Mouse (Mus musculus) limb, embryonic 12.5 days (tissue): ENCODE data around the gene Lmod2. TPM values are rescaled to one million over a fixed set of nuclear protein-coding genes. Genes with fewer than 3 reads are reported as not detected.

Experiments
- ATAC-seq: fragments of 200-750 bp; cut with Nextera tagmentation; 2 replicates; pipeline ENCODE4 v1.8.0; 2017; ENCODE audit warnings: low read depth, moderate TSS enrichment; ENCODE audit not compliant: insufficient number of reproducible peaks, insufficient read depth, low FRiP score, low TSS enrichment
- H3K27ac ChIP-seq: fragments of 300-500 bp; sonication (generic); 2 replicates; pipeline ENCODE4 v1.5.1; 2016; ENCODE audit warnings: mild to moderate bottlenecking, moderate library complexity
- H3K27me3 ChIP-seq: fragments of 300-500 bp; sonication (generic); 2 replicates; pipeline ENCODE4 v1.6.1; 2016; ENCODE audit warnings: mild to moderate bottlenecking, moderate library complexity
- H3K36me3 ChIP-seq: fragments of 300-500 bp; sonication (generic); 2 replicates; pipeline ENCODE4 v1.6.1; 2016; ENCODE audit warnings: mild to moderate bottlenecking, moderate library complexity
- H3K4me1 ChIP-seq: fragments of 300-500 bp; sonication (generic); replicated peaks from 2 replicates; pipeline ENCODE4 v1.6.1; 2016
- H3K4me2 ChIP-seq: fragments of 300-500 bp; sonication (generic); 2 replicates; pipeline ENCODE4 v1.6.1; 2016; ENCODE audit warnings: mild to moderate bottlenecking, moderate library complexity
- H3K4me3 ChIP-seq: fragments of 300-500 bp; sonication (generic); replicated peaks from 2 replicates; pipeline ENCODE4 v1.5.1; 2016; ENCODE audit warnings: mild to moderate bottlenecking
- H3K9ac ChIP-seq: fragments of 300-500 bp; sonication (generic); replicated peaks from 2 replicates; pipeline ENCODE4 v1.6.1; 2016; ENCODE audit warnings: mild to moderate bottlenecking, moderate library complexity
- H3K9me3 ChIP-seq: fragments of 300-500 bp; sonication (generic); 2 replicates; pipeline ENCODE4 v1.6.1; 2016; ENCODE audit warnings: mild to moderate bottlenecking, moderate library complexity
- WGBS: fragments of 180-500 bp; shearing (Covaris S2); methylation state at CpG from one replicate; pipeline ENCODE4 v1.1.7; 2016; 5-methylcytosine and 5-hydroxymethylcytosine counted together
- polyA plus RNA-seq: library from polyadenylated mRNA; unstranded; fragments of >200 nt; fragmentation: Nextera tagmentation; extraction: Ambion mirVana; gene quantifications from 2 replicates; pipeline ENCODE4 v1.2.1, GENCODE M21; 2016

Lmod2 gene
- polyA plus RNA-seq, 1 experiment from 2014 or later, result not detected

DNA sequence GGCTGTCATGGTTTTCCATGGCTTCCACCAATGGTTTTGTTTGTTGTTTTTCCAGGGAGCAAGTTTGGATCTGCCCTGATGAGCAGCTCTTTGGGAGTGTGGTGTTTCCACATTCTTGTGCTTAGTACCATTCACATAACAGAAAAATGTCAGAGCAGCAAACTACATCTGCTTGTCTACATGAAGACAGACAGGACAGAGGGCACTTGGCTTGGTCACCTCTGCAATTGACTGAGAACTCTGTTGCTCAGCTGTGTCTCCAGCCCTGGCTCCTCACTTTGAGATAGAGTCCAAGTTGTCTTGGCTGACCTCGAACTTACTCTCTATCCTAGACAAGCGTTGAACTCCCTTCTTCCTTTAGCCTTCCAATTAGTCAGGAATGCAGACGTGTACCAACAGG, 4.8 kb downstream of the Lmod2 start:
- Histone ChIP-seq H3K9ac (no peak overlapping the region), H3K27ac (no peak overlapping the region), H3K36me3 (no peaks in the 10 kb centered on the region), H3K9me3 (no peaks in the 10 kb centered on the region), H3K4me3 (no peak overlapping the region), H3K4me1 (no peaks in the 10 kb centered on the region), H3K27me3 (no peaks in the 10 kb centered on the region), H3K4me2 (no peak overlapping the region)
- no peak for ATAC-seq
- WGBS, result 69% methylated on average over 3 of the region's 3 CpGs

DNA sequence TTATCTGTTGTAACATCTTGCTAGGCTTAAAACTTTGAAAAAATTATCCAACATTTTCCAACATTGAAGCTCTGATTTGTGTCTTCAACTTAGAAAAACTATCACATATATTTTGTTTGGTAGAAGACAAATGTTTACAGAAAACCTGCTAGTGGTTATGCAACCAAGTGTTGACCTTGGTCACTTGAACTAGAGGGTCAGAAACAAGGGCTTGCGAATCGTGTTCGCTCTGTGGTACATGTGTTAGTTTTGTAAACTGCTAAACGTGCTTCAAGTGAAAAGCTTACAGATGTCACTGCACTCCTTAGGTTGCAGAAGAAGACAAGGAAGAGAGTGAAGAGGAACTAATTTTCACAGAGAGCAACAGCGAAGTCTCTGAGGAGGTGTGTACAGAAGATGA, 5.4 kb downstream of the Lmod2 start:
- WGBS, result 90% methylated on average over 5 of the region's 5 CpGs
- Histone ChIP-seq H3K9me3 (no peaks in the 10 kb centered on the region), H3K9ac (no peak overlapping the region), H3K27me3 (no peaks in the 10 kb centered on the region), H3K27ac (no peak overlapping the region), H3K4me2 (no peak overlapping the region), H3K36me3 (no peaks in the 10 kb centered on the region), H3K4me1 (no peaks in the 10 kb centered on the region), H3K4me3 (no peak overlapping the region)
- ATAC-seq, result no peak

DNA sequence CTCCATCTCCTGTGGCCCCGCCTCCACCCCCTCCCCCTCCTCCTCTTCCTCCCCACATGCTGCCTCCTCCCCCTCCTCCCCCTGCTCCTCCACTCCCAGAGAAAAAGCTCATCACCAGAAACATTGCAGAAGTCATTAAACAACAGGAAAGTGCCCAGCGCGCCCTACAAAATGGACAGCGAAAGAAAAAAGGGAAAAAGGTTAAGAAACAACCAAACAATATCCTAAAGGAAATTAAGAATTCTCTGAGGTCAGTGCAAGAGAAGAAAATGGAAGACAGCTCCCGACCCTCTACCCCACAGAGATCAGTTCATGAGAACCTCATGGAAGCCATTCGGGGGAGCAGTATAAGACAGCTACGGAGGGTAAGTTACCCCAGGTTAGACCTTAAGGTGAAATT, 6.7 kb downstream of the Lmod2 start:
- Histone ChIP-seq H3K9ac (no peak overlapping the region), H3K4me1 (no peaks in the 10 kb centered on the region), H3K4me3 (no peak overlapping the region), H3K4me2 (no peak overlapping the region), H3K36me3 (no peaks in the 10 kb centered on the region), H3K27ac (no peak overlapping the region), H3K27me3 (no peaks in the 10 kb centered on the region), H3K9me3 (no peaks in the 10 kb centered on the region)
- no peak for ATAC-seq
- 94% methylated on average over 7 of the region's 7 CpGs for WGBS

DNA sequence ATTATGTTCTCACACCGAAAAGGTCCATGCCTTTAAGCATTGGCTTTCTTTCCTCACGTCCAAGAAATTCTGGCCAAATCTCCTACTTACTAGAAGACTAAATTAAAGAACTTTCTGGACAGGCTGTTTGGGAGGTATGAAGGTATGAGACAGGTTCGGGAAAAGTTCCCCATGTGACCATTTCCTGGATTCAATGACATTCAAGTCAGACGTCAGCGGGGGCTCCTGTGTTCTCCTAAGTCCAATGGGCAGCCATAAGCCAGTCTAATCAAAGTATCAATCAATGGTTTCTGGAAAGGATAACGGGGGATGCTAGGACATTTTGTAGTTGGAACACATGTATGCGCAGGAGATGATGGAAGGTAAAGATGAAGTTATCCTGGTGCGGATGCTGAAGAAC, 8.1 kb downstream of the Lmod2 start:
- H3K9ac ChIP-seq, result no peak overlapping the region
- H3K9me3 ChIP-seq, result no peaks in the 10 kb centered on the region
- no peak overlapping the region for H3K4me3 ChIP-seq
- no peaks in the 10 kb centered on the region for H3K27me3 ChIP-seq
- ATAC-seq, result no peak
- no peaks in the 10 kb centered on the region for H3K4me1 ChIP-seq
- H3K36me3 ChIP-seq, result no peaks in the 10 kb centered on the region
- H3K27ac ChIP-seq, result no peak overlapping the region
- whole genome bisulfite sequencing, result 94% methylated on average over 8 of the region's 8 CpGs
- no peak overlapping the region for H3K4me2 ChIP-seq

DNA sequence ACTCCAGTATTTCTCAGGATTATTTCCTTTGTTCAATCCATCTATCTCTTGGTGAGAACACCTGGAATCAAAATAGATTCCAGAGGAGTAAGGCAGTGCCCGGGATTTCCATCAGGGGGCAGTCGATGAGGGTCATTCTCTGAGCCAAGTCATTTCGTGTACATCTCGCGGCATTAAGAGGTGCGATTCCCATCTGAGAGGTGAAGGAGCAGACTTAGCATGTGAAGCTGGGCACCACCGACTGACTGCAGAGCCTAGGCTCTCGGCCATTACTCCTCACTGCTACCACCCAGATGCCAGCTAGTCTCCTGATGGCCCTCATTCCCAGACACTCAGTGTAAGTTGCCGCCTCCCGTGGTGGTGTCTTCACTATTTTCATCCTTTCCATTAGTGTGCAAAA, 8.9 kb downstream of the Lmod2 start:
- Histone ChIP-seq H3K9ac (no peak overlapping the region), H3K36me3 (no peaks in the 10 kb centered on the region), H3K27ac (no peak overlapping the region), H3K9me3 (no peaks in the 10 kb centered on the region), H3K4me3 (no peak overlapping the region), H3K4me1 (no peaks in the 10 kb centered on the region), H3K27me3 (no peaks in the 10 kb centered on the region), H3K4me2 (no peak overlapping the region)
- no peak for ATAC-seq
- 81% methylated on average over 10 of the region's 10 CpGs for WGBS

GRCm38 (mm10) chr6:24607531-24607930, 10.0 kb downstream of the Lmod2 start:
- H3K36me3 ChIP-seq, result 0 out of 2 replicates have a peak, but pooled peaks cover 7% of the 10 kb centered on the region
- H3K9ac ChIP-seq, result no peak overlapping the region
- no peak overlapping the region for H3K27ac ChIP-seq
- WGBS, result 79% methylated on average over 15 of the region's 15 CpGs
- no peak overlapping the region for H3K4me3 ChIP-seq
- no peaks in the 10 kb centered on the region for H3K27me3 ChIP-seq
- no peaks in the 10 kb centered on the region for H3K9me3 ChIP-seq
- no peaks in the 10 kb centered on the region for H3K4me1 ChIP-seq
- no peak for ATAC-seq
- no peak overlapping the region for H3K4me2 ChIP-seq

DNA sequence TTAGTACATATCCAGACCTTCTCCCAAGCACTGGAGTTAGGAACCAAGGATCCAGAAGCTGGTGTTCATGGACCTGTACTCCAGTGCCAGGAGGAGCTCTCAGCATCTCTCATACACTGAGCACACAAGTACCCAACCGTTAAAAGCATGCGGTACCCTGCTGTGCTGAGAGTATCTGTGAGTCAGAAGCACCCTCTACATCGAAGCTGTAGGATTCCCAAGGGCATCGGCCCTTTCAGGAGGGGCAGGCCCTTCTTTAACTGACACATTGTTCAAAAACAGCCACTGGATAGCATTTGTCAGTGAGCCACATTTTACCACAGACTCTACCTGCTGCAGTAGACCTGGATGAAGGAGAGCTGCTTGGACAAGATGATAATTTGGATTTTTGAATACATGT, 10.6 kb downstream of the Lmod2 start:
- no peak overlapping the region for H3K9ac ChIP-seq
- no peak overlapping the region for H3K4me3 ChIP-seq
- H3K27me3 ChIP-seq, result no peaks in the 10 kb centered on the region
- no peaks in the 10 kb centered on the region for H3K4me1 ChIP-seq
- 83% methylated on average over 4 of the region's 4 CpGs for WGBS
- H3K36me3 ChIP-seq, result peaks cover 8% of the 10 kb centered on the region; the same call in 1 of the 2 replicates
- H3K27ac ChIP-seq, result no peak overlapping the region
- H3K9me3 ChIP-seq, result no peaks in the 10 kb centered on the region
- ATAC-seq, result no peak
- H3K4me2 ChIP-seq, result no peak overlapping the region

GRCm38 (mm10) chr6:24608682-24609081, 11.1 kb downstream of the Lmod2 start:
- Histone ChIP-seq H3K27ac (no peak overlapping the region), H3K9me3 (no peaks in the 10 kb centered on the region), H3K36me3 (peaks cover 13% of the 10 kb centered on the region; the same call in 1 of the 2 replicates), H3K4me2 (no peak overlapping the region), H3K4me3 (no peak overlapping the region), H3K27me3 (no peaks in the 10 kb centered on the region), H3K4me1 (no peaks in the 10 kb centered on the region), H3K9ac (no peak overlapping the region)
- ATAC-seq, result no peak
- WGBS, result 95% methylated on average over 3 of the region's 3 CpGs

- Histone ChIP-seq H3K4me3 (no peak overlapping the region), H3K9me3 (no peaks in the 10 kb centered on the region), H3K27me3 (no peaks in the 10 kb centered on the region), H3K9ac (no peak overlapping the region), H3K4me1 (no peaks in the 10 kb centered on the region), H3K27ac (no peak overlapping the region), H3K36me3 (peaks cover 20% of the 10 kb centered on the region), H3K4me2 (no peak overlapping the region)
- 68% methylated on average over 4 of the region's 4 CpGs for WGBS
- ATAC-seq, result no peak
Observed at GRCm38 (mm10) chr6:24609531-24609930, 12.0 kb downstream of the Lmod2 start.

DNA sequence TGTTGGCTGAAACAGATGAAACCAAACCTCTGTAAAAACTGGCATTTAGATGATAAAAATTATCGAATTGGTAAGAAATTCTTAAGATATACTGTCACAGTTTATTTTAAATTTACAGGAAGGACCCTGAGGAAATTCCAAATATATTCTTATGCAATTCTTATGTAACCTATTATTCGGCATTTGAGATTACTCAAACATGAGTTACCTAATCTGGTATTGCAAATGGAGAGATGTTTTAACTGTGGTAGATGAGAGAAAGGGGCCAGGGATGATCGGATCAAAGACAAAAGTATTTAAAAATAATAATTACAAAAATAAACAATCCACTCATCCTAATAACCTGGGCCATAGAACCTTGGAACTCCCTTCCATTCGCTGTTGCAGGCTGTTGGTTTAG, 12.8 kb downstream of the Lmod2 start:
- Histone ChIP-seq H3K4me1 (no peaks in the 10 kb centered on the region), H3K9me3 (no peaks in the 10 kb centered on the region), H3K27ac (no peak overlapping the region), H3K27me3 (no peaks in the 10 kb centered on the region), H3K4me3 (no peak overlapping the region), H3K36me3 (peaks cover 28% of the 10 kb centered on the region), H3K9ac (no peak overlapping the region), H3K4me2 (no peak overlapping the region)
- WGBS, result 92% methylated on average over 4 of the region's 4 CpGs
- no peak for ATAC-seq

DNA sequence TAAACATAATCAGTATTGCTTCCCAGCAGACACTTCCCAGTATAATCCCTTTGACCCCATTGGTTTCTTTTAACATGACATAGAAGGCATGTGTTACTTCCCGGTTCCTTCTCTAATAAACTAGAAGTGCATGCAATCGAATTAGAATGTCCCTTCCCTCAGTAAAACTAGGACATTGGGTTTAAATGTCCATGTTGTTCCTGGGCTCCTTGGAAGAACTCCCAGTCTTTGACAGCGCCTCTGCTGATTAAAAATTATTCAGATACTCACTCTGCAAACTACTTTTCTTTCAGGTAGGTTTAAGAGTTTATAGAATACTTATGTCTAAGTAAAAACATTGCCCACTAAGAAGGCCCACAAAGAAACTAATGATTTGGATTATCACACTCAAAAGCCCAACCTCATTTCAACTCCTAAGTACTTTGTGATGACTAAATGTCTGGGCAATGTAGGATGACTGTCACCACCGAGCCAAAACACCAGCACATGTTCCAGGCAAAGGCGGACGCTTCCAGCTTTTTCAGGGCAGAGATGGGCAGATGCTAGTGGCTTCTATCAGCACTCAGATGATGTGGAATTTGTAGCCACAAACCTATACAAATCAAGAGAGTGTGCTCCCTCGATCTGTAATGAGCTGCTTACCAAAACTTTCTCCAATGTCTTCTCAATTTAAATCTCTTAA, 14.7 kb downstream of the Lmod2 start:
- Histone ChIP-seq H3K9ac (no peak overlapping the region), H3K36me3 (peaks cover 41% of the 10 kb centered on the region), H3K27me3 (no peaks in the 10 kb centered on the region), H3K9me3 (no peaks in the 10 kb centered on the region), H3K4me1 (no peaks in the 10 kb centered on the region), H3K4me2 (no peak overlapping the region), H3K27ac (no peak overlapping the region), H3K4me3 (no peak overlapping the region)
- ATAC-seq, result no peak
- 90% methylated on average over 7 of the region's 7 CpGs for WGBS

DNA sequence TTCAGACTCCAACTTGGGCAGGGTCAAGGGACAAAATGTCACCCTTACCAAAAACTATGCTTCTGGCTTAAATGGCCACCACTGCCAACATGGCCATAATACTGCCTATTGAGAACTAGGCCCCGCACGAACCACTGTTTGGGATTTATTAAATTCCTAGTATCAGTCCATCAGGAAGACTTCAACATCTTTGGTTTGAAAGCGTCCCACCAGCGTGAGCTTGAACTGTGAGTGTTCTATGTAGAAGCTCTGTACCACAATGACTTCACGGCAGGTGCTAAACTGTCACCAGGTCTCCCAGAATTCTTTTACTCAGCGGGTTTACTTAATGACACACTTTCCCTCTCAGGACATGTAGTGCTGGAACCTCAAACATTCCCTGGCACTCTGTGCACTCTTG, 15.8 kb downstream of the Lmod2 start:
- Histone ChIP-seq H3K4me2 (no peak overlapping the region), H3K9me3 (no peaks in the 10 kb centered on the region), H3K27ac (no peak overlapping the region), H3K4me1 (no peaks in the 10 kb centered on the region), H3K4me3 (no peak overlapping the region), H3K9ac (no peak overlapping the region), H3K27me3 (no peaks in the 10 kb centered on the region), H3K36me3 (peaks cover 52% of the 10 kb centered on the region)
- WGBS, result 96% methylated on average over 6 of the region's 6 CpGs
- no peak for ATAC-seq
